Mouse (Mus musculus): ENCODE measurements around the gene Rbm20. TPM values are rescaled to one million over a fixed set of nuclear protein-coding genes. Genes with fewer than 3 reads are reported as not detected.

Rbm20 gene
- total and polyA plus RNA-seq, 2 experiments from 2014 or later, result 0.86 to 1.9 TPM

- no peak overlapping the region for H3K27ac ChIP-seq
- no peaks in the 10 kb centered on the region for H3K9me3 ChIP-seq (ENCODE audit: low read length)
- 88% methylated on average over 1 of the region's 1 CpGs for WGBS
- H3K36me3 ChIP-seq (ENCODE audit: insufficient read depth, low read length), result no peaks in the 10 kb centered on the region
- ATAC-seq (no peak), DNase-seq (ENCODE audit: low spot score) (no peak)
- H3K4me2 ChIP-seq (ENCODE audit: low read depth, low read length), result no peak overlapping the region
- TF ChIP-seq CTCF (IDR thresholded peaks at IDR 0.05; ENCODE audit: low read depth), result no peak
- H3K9ac ChIP-seq (replicated peaks; ENCODE audit: low read length), result no peak overlapping the region
- H3K27me3 ChIP-seq (ENCODE audit: insufficient read depth, low read length), result no peaks in the 10 kb centered on the region
- H3K4me3 ChIP-seq (ENCODE audit: low read length), result no peak overlapping the region
- no peaks in the 10 kb centered on the region for H3K4me1 ChIP-seq (ENCODE audit: insufficient read depth, low read length)
These were observed 191.7 kb downstream of the Rbm20 start for GRCm38 (mm10) chr19:53868796-53869195.

- Histone ChIP-seq H3K9ac (replicated peaks; ENCODE audit: low read length) (no peak overlapping the region), H3K27me3 (ENCODE audit: insufficient read depth, low read length) (no peaks in the 10 kb centered on the region), H3K4me2 (ENCODE audit: low read depth, low read length) (no peak overlapping the region), H3K27ac (no peak overlapping the region), H3K4me3 (ENCODE audit: low read length) (no peak overlapping the region), H3K36me3 (ENCODE audit: insufficient read depth, low read length) (no peaks in the 10 kb centered on the region), H3K4me1 (ENCODE audit: insufficient read depth, low read length) (no peaks in the 10 kb centered on the region), H3K9me3 (ENCODE audit: low read length) (no peaks in the 10 kb centered on the region)
- no peak for ATAC-seq
- no peak for DNase-seq (ENCODE audit: low spot score)
- 79% methylated on average over 4 of the region's 4 CpGs for WGBS
- no peak for TF ChIP-seq CTCF (IDR thresholded peaks at IDR 0.05; ENCODE audit: low read depth)
These were observed 192.6 kb downstream of the Rbm20 start for GRCm38 (mm10) chr19:53869427-53870385.

- no peaks in the 10 kb centered on the region for H3K9me3 ChIP-seq (ENCODE audit: low read length)
- ATAC-seq (no peak), DNase-seq (ENCODE audit: low spot score) (no peak)
- H3K27ac ChIP-seq, result no peak overlapping the region
- WGBS, result 62% methylated on average over 2 of the region's 2 CpGs
- TF ChIP-seq CTCF (IDR thresholded peaks at IDR 0.05; ENCODE audit: low read depth), result no peak
- H3K9ac ChIP-seq (replicated peaks; ENCODE audit: low read length), result no peak overlapping the region
- no peak overlapping the region for H3K4me3 ChIP-seq (ENCODE audit: low read length)
- H3K4me1 ChIP-seq (ENCODE audit: insufficient read depth, low read length), result no peaks in the 10 kb centered on the region
- H3K4me2 ChIP-seq (ENCODE audit: low read depth, low read length), result no peak overlapping the region
- no peaks in the 10 kb centered on the region for H3K36me3 ChIP-seq (ENCODE audit: insufficient read depth, low read length)
- H3K27me3 ChIP-seq (ENCODE audit: insufficient read depth, low read length), result no peaks in the 10 kb centered on the region
These were observed 193.5 kb downstream of the Rbm20 start for GRCm38 (mm10) chr19:53870568-53870967.

GRCm38 (mm10) chr19:53871502-53871901 is 194.4 kb downstream of the Rbm20 start:
- no peak for TF ChIP-seq CTCF (IDR thresholded peaks at IDR 0.05; ENCODE audit: low read depth)
- Histone ChIP-seq H3K9ac (replicated peaks; ENCODE audit: low read length) (no peak overlapping the region), H3K27me3 (ENCODE audit: insufficient read depth, low read length) (no peaks in the 10 kb centered on the region), H3K4me1 (ENCODE audit: insufficient read depth, low read length) (no peaks in the 10 kb centered on the region), H3K9me3 (ENCODE audit: low read length) (no peaks in the 10 kb centered on the region), H3K4me3 (ENCODE audit: low read length) (no peak overlapping the region), H3K4me2 (ENCODE audit: low read depth, low read length) (no peak overlapping the region), H3K27ac (no peak overlapping the region), H3K36me3 (ENCODE audit: insufficient read depth, low read length) (no peaks in the 10 kb centered on the region)
- no peak for ATAC-seq
- DNase-seq (ENCODE audit: low spot score), result no peak
- WGBS, result 93% methylated on average over 6 of the region's 6 CpGs

GRCm38 (mm10) chr19:53872994-53873713 is 196.0 kb downstream of the Rbm20 start:
- Histone ChIP-seq H3K9me3 (ENCODE audit: low read length) (no peaks in the 10 kb centered on the region), H3K27me3 (ENCODE audit: insufficient read depth, low read length) (no peaks in the 10 kb centered on the region), H3K4me1 (ENCODE audit: insufficient read depth, low read length) (no peaks in the 10 kb centered on the region), H3K4me2 (ENCODE audit: low read depth, low read length) (no peak overlapping the region), H3K9ac (replicated peaks; ENCODE audit: low read length) (no peak overlapping the region), H3K36me3 (ENCODE audit: insufficient read depth, low read length) (no peaks in the 10 kb centered on the region), H3K4me3 (ENCODE audit: low read length) (no peak overlapping the region), H3K27ac (no peak overlapping the region)
- TF ChIP-seq CTCF (IDR thresholded peaks at IDR 0.05; ENCODE audit: low read depth), result no peak
- WGBS, result 88% methylated on average over 6 of the region's 6 CpGs
- DNase-seq (ENCODE audit: low spot score) (no peak), ATAC-seq (no peak)

- H3K9ac ChIP-seq (replicated peaks; ENCODE audit: low read length), result no peak overlapping the region
- ATAC-seq, result no peak
- H3K27ac ChIP-seq, result peak overlapping the region; percentile 54; the same call in 1 of the 2 replicates
- no peak for DNase-seq (ENCODE audit: low spot score)
- no peak overlapping the region for H3K4me2 ChIP-seq (ENCODE audit: low read depth, low read length)
- TF ChIP-seq CTCF (IDR thresholded peaks at IDR 0.05; ENCODE audit: low read depth), result no peak
- H3K9me3 ChIP-seq (ENCODE audit: low read length), result no peaks in the 10 kb centered on the region
- no peaks in the 10 kb centered on the region for H3K36me3 ChIP-seq (ENCODE audit: insufficient read depth, low read length)
- no peaks in the 10 kb centered on the region for H3K4me1 ChIP-seq (ENCODE audit: insufficient read depth, low read length)
- no peak overlapping the region for H3K4me3 ChIP-seq (ENCODE audit: low read length)
- WGBS, result 52% methylated on average over 6 of the region's 6 CpGs
- H3K27me3 ChIP-seq (ENCODE audit: insufficient read depth, low read length), result no peaks in the 10 kb centered on the region
These were observed 198.1 kb downstream of the Rbm20 start for GRCm38 (mm10) chr19:53875246-53875645.
